Mouse (Mus musculus) bone marrow, adult 2 months (tissue): ENCODE data around the gene Tbccd1.

Source experiments
- CTCF ChIP-seq: fragments of 200-500 bp; IDR thresholded peaks from 2 replicates; pipeline ENCODE4 v1.5.1; 2011; ENCODE audit warnings: low read length, control low read depth; ENCODE audit not compliant: control insufficient read depth, insufficient read depth
- POLR2A ChIP-seq: fragments of 200-500 bp; IDR thresholded peaks from 2 replicates; pipeline ENCODE4 v1.6.1; 2011; ENCODE audit warnings: low read depth, mild to moderate bottlenecking, control low read depth, low read length, borderline replicate concordance; ENCODE audit not compliant: control insufficient read depth

DNA sequence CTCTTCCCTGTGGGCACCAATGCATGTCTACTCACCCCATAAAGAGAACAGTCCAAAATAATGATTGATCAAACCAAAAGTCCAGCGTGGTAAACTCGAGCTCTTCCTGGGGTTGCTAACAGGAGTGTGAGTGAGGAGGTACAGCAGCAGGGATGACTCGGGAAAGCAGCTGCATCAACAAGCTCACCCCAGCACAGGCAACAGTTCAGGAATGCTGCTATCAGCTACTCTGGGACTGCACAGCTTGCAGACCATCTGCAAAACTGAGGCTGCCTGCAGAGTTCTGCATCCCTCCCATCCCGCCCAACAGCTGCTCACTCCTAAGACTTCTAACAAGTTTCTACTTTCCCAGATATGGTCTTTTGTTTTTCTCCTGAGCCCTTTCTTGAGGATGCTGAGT, 15.9 kb upstream of the Tbccd1 start:
- TF ChIP-seq CTCF, result no peak
- no peak for TF ChIP-seq POLR2A
